Mouse (Mus musculus): ENCODE measurements around the gene Qrsl1.

The Qrsl1 gene

GRCm38 (mm10) chr10:43870752-43871151, 30.8 kb downstream of the Qrsl1 start:
- peak; percentile 37 for DNase-seq

- DNase-seq, result no peak
Measured at GRCm38 (mm10) chr10:43856351-43856750, 45.2 kb downstream of the Qrsl1 start.

- DNase-seq, result no peak
Measured at GRCm38 (mm10) chr10:43855916-43856315, 45.6 kb downstream of the Qrsl1 start.

- DNase-seq, result no peak
Measured at GRCm38 (mm10) chr10:43851898-43852297, 49.6 kb downstream of the Qrsl1 start.

GRCm38 (mm10) chr10:43849478-43849877, 52.1 kb downstream of the Qrsl1 start:
- DNase-seq, result no peak

- DNase-seq, result no peak
Measured at GRCm38 (mm10) chr10:43846141-43846622, 55.4 kb downstream of the Qrsl1 start.

GRCm38 (mm10) chr10:43845442-43845841, 56.1 kb downstream of the Qrsl1 start:
- DNase-seq, result no peak

GRCm38 (mm10) chr10:43841441-43841840, 60.1 kb downstream of the Qrsl1 start:
- DNase-seq, result no peak

GRCm38 (mm10) chr10:43832868-43833267, 68.7 kb downstream of the Qrsl1 start:
- DNase-seq, result no peak

- peak; percentile 7 for DNase-seq
Measured at GRCm38 (mm10) chr10:43830251-43831018, 71.1 kb downstream of the Qrsl1 start.

GRCm38 (mm10) chr10:43828686-43829015, 72.9 kb downstream of the Qrsl1 start:
- DNase-seq, result no peak

- DNase-seq, result no peak
Measured at GRCm38 (mm10) chr10:43827958-43828685, 73.4 kb downstream of the Qrsl1 start.

GRCm38 (mm10) chr10:43826773-43827621, 74.5 kb downstream of the Qrsl1 start:
- DNase-seq, result no peak

GRCm38 (mm10) chr10:43825696-43826095, 75.8 kb downstream of the Qrsl1 start:
- DNase-seq, result no peak

- DNase-seq, result no peak
Measured at GRCm38 (mm10) chr10:43824713-43825112, 76.8 kb downstream of the Qrsl1 start.

Measured in kidney, adult 9 months (tissue).